Mouse (Mus musculus) forebrain, embryonic 14.5 days (tissue): ENCODE measurements around the gene Kctd7. TPM values are rescaled to one million over a fixed set of nuclear protein-coding genes. Genes with fewer than 3 reads are reported as not detected.

ENCODE experiments used
- ATAC-seq: fragments of 200-750 bp; cut with Nextera tagmentation; 2 replicates; pipeline ENCODE4 v1.8.0; 2017; ENCODE audit warnings: mild to moderate bottlenecking, moderate library complexity
- DNase-seq: peaks from one replicate; pipeline ENCODE4 v3.0.0-alpha.2; 2015; ENCODE audit warnings: low spot score
- H3K27ac ChIP-seq: fragments of 300-500 bp; sonication (generic); 2 replicates; pipeline ENCODE4 v1.5.1; 2014; ENCODE audit warnings: low read depth, mild to moderate bottlenecking, control low read depth, low read length, moderate library complexity
- H3K27me3 ChIP-seq: fragments of 300-500 bp; sonication (generic); replicated peaks from 2 replicates; pipeline ENCODE4 v1.6.1; 2014; ENCODE audit warnings: low read length, control low read depth, mixed read lengths; ENCODE audit not compliant: control insufficient read depth, insufficient read depth
- H3K36me3 ChIP-seq: fragments of 300-500 bp; sonication (generic); 2 replicates; pipeline ENCODE4 v1.6.1; 2014; ENCODE audit warnings: low read length, control low read depth; ENCODE audit not compliant: control insufficient read depth, insufficient read depth
- H3K4me1 ChIP-seq: fragments of 300-500 bp; sonication (generic); 2 replicates; pipeline ENCODE4 v1.6.1; 2014; ENCODE audit warnings: antibody characterized with exemption, low read length, control low read depth; ENCODE audit not compliant: control insufficient read depth, insufficient read depth
- H3K4me2 ChIP-seq: fragments of 300-500 bp; sonication (generic); 2 replicates; pipeline ENCODE4 v1.6.1; 2014; ENCODE audit warnings: mild to moderate bottlenecking, control low read depth, low read length
- H3K4me3 ChIP-seq: fragments of 300-500 bp; sonication (generic); 2 replicates; pipeline ENCODE4 v1.5.1; 2014; ENCODE audit warnings: low read depth, low read length, control low read depth
- H3K9ac ChIP-seq: fragments of 300-500 bp; sonication (generic); 2 replicates; pipeline ENCODE4 v1.6.1; 2014; ENCODE audit warnings: mild to moderate bottlenecking, low read length, control low read depth, moderate library complexity
- H3K9me3 ChIP-seq: fragments of 300-500 bp; sonication (generic); replicated peaks from 2 replicates; pipeline ENCODE4 v1.6.1; 2016; ENCODE audit warnings: low read length, control low read depth, mixed read lengths; ENCODE audit not compliant: control insufficient read depth
- WGBS: fragments of 180-500 bp; shearing (Covaris S2); extraction: QIAGEN DNeasy Blood & Tissue Kit; methylation state at CpG from one replicate; pipeline ENCODE4 v1.1.7; 2014; 5-methylcytosine and 5-hydroxymethylcytosine counted together
- polyA plus RNA-seq: library from polyadenylated mRNA; unstranded; fragments of >200 nt; fragmentation: Nextera tagmentation; extraction: Ambion mirVana; gene quantifications from 2 replicates; pipeline ENCODE4 v1.2.1, GENCODE M21; 2014

The Kctd7 gene
- polyA plus RNA-seq, 1 experiment from 2014 or later: 10.9 TPM

DNA sequence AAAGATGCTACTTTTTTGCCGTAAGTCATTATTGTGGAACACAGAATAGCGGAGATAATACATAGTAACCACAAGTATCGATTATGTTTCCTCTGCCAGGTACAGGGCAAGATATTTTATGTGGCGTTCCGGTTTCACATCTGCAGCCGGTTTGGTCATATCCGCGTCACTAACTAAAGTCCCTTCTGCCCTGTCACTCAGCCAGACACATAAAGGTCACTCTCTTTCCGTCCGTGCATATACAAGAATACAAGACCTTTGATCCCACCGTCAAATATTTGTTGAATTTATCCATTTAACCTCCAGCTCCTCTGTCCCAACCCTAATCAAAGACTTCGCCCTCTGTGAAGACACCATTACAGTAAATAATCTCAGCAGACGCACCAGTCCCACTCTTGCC lies 8.1 kb upstream of the Kctd7 start:
- Histone ChIP-seq H3K4me1 (no peaks in the 10 kb centered on the region), H3K9ac (no peak overlapping the region), H3K4me3 (no peak overlapping the region), H3K27me3 (no peaks in the 10 kb centered on the region), H3K4me2 (no peak overlapping the region), H3K9me3 (no peaks in the 10 kb centered on the region), H3K27ac (no peak overlapping the region), H3K36me3 (peaks cover 15% of the 10 kb centered on the region; the same call in 1 of the 2 replicates)
- WGBS: 96% methylated on average over 13 of the region's 13 CpGs
- no peak for ATAC-seq
- no peak for DNase-seq

DNA sequence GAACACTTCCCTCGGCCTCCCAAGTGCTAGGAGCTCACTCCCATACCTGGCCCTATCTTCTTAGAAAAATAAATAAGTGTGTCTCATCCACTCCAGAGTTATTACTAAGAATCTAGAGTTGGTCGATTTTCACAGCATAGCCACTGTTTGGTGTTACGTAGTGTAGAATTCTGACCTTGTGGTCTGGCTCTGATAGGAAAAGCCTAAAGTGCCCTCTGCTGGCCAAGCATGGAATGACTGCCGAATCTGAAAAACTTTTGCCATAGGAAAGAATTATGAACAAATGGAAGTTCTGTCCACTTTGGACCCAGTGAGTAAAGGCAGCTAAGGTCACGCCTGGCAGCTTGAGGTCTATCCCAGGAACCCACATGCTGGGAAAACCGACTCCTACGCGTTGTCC lies 5.3 kb upstream of the Kctd7 start:
- Histone ChIP-seq H3K27ac (no peak overlapping the region), H3K4me3 (no peak overlapping the region), H3K9me3 (no peaks in the 10 kb centered on the region), H3K4me1 (peaks cover 4% of the 10 kb centered on the region; the same call in 1 of the 2 replicates), H3K36me3 (peaks cover 14% of the 10 kb centered on the region; the same call in 1 of the 2 replicates), H3K9ac (no peak overlapping the region), H3K27me3 (no peaks in the 10 kb centered on the region), H3K4me2 (no peak overlapping the region)
- 30% methylated on average over 8 of the region's 8 CpGs for WGBS
- ATAC-seq: no peak
- DNase-seq: peak; percentile 79

DNA sequence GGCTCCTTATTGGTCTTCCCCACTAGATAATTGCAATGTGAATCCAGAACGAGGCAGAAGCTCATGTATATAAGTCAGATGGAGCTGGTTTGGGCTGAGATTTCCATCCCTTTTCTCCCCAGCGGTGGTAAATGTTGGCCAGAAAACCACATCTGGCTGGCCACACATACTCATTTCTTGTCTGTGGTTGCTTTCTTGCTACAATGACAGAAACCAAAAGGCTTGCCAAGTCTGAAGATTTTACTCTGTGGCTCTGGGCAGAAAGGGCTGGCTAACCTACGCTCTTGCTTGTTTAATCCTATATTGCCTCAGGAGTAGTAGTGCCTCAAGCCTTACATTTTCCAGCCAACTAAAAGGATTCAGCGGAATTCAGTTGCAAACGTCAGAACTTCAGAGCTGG lies 3.5 kb upstream of the Kctd7 start:
- H3K9me3 ChIP-seq: no peaks in the 10 kb centered on the region
- no peaks in the 10 kb centered on the region for H3K27me3 ChIP-seq
- DNase-seq: no peak
- H3K4me2 ChIP-seq: no peak overlapping the region
- no peak overlapping the region for H3K27ac ChIP-seq
- H3K36me3 ChIP-seq: 0 out of 2 replicates have a peak, but pooled peaks cover 4% of the 10 kb centered on the region
- WGBS: 85% methylated on average over 5 of the region's 5 CpGs
- no peak for ATAC-seq
- peaks cover 10% of the 10 kb centered on the region; the same call in 1 of the 2 replicates for H3K4me1 ChIP-seq
- H3K4me3 ChIP-seq: no peak overlapping the region
- no peak overlapping the region for H3K9ac ChIP-seq

DNA sequence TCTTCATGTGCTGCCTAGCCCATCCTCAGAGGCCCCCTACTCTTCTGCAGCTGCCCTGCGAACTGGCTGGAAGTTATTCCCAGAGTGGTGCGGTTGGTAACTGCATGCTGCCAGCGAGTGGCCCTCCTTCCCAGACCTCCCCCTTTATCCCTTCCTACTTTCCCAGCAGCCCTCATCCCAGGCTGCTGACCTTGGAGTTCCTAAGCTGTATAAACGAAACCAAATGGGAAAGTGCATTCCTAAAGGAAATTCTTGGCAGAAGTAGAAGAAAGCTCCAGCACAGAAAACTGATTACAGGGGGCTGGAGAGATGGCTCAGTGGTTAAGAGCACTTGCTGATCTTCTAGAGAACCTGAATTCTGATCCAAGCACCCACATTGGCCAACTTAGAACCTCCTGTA lies 2.6 kb upstream of the Kctd7 start:
- DNase-seq (no peak), ATAC-seq (no peak)
- Histone ChIP-seq H3K36me3 (no peaks in the 10 kb centered on the region), H3K4me2 (no peak overlapping the region), H3K27me3 (no peaks in the 10 kb centered on the region), H3K4me3 (no peak overlapping the region), H3K27ac (no peak overlapping the region), H3K9me3 (no peaks in the 10 kb centered on the region), H3K4me1 (peaks cover 10% of the 10 kb centered on the region; the same call in 1 of the 2 replicates), H3K9ac (no peak overlapping the region)
- WGBS: 73% methylated on average over 4 of the region's 4 CpGs

DNA sequence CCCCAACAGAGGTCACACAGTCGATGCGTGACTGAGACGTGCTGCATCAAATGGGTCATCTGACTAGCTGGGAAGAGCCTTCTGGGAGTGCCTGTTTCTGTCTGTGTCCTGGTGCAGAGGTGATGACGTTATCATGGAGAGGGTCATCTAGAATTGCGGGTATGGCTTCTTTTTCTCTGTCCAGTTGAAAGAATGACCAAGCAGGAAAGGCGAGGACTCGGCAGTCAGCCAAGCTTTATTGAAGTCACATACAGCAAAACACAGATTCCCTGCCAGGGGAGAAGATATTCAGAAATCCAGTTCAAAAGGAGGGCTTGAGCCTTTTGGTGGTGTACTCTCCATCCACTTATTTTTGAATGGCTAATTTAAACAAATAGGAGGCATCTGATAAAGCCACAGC lies 1.6 kb upstream of the Kctd7 start:
- Histone ChIP-seq H3K9ac (no peak overlapping the region), H3K9me3 (no peaks in the 10 kb centered on the region), H3K4me3 (no peak overlapping the region), H3K36me3 (no peaks in the 10 kb centered on the region; the same call in 1 of the 2 replicates), H3K27ac (no peak overlapping the region), H3K4me2 (no peak overlapping the region), H3K4me1 (peaks cover 10% of the 10 kb centered on the region; the same call in 1 of the 2 replicates), H3K27me3 (no peaks in the 10 kb centered on the region)
- no peak for DNase-seq
- 95% methylated on average over 7 of the region's 7 CpGs for WGBS
- ATAC-seq: no peak

DNA sequence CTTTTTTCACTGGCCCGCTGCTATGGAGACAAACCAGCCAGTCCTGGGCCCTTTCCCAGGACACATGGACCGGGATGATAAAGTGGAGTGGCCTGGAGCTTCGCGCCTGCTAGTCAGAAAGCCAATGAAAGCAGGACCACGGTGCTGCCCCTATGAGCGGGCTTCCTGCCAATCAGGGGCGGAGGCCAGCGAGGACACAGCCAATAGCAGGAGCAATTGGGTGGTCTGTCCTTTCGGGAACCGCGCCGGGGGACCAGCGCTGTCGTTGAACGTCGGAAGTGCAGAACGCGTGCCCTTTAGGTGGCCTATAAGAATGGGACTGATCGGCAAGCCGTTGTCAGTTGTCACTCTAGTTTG lies 706 bp upstream of the Kctd7 start:
- Histone ChIP-seq H3K4me3 (peak overlapping the region; percentile 70), H3K27me3 (no peaks in the 10 kb centered on the region), H3K36me3 (peaks cover 7% of the 10 kb centered on the region), H3K9me3 (no peaks in the 10 kb centered on the region), H3K4me1 (peaks cover 10% of the 10 kb centered on the region; the same call in 1 of the 2 replicates), H3K4me2 (peak overlapping the region; percentile 91), H3K9ac (peak overlapping the region; percentile 61), H3K27ac (peak overlapping the region; percentile 81)
- ATAC-seq (peak; percentile 53), DNase-seq (peak; percentile 77)
- WGBS: 5% methylated on average over 20 of the region's 20 CpGs

DNA sequence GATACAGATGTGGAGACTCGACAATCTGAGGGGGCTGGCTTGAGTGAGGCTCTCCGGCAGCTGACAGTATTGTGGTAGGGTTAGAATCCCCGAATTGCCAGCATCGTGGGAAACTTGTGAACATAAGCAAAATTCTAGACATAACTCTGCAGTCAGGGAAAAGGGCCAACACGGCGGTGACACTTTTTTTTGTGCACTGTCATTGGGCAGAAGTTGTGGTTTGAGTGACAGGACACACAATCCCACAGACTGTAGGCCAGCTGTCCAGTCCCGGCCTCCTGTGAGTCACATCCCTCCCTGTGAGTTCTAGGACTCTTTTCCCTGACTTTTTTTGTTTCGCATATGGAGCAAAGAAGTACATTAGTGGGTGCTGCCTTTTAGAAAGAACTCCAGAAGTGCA lies 1.3 kb downstream of the Kctd7 start:
- ATAC-seq (no peak), DNase-seq (no peak)
- Histone ChIP-seq H3K9ac (peak overlapping the region; percentile 84; the same call in 1 of the 2 replicates), H3K27me3 (no peaks in the 10 kb centered on the region), H3K9me3 (no peaks in the 10 kb centered on the region), H3K4me1 (peaks cover 10% of the 10 kb centered on the region; the same call in 1 of the 2 replicates), H3K27ac (no peak overlapping the region), H3K36me3 (peaks cover 14% of the 10 kb centered on the region), H3K4me2 (peak overlapping the region; percentile 91), H3K4me3 (no peak overlapping the region)
- 87% methylated on average over 8 of the region's 8 CpGs for WGBS

DNA sequence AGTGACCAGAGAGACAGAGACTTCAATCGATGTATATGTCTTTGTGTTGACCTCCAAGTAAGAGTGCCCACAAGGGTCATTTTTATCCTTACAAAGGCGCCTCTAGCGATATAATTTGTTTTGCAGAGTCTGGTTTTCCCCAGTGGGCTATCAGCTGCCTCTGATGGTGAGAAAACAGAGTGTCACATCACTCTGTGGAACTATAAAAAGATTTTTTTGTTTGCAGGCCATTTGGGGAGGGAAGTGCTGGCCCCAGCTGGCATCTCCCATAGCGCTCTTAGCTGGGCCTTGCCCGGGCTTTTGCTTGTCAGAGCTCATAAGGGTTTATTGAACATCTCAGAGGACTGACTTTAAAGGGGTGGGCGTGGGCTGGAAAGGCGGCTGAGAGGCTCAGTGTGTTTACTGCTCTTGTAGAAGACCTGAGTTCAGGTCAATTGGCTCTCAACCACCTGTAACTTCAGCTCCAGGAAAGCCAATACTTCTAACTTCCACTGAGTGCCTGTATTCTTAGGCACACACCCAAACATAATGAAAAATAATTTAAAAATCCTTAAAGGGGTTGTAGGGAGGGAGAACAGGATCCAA lies 5.2 kb downstream of the Kctd7 start:
- ATAC-seq: no peak
- H3K36me3 ChIP-seq: peaks cover 35% of the 10 kb centered on the region

DNA sequence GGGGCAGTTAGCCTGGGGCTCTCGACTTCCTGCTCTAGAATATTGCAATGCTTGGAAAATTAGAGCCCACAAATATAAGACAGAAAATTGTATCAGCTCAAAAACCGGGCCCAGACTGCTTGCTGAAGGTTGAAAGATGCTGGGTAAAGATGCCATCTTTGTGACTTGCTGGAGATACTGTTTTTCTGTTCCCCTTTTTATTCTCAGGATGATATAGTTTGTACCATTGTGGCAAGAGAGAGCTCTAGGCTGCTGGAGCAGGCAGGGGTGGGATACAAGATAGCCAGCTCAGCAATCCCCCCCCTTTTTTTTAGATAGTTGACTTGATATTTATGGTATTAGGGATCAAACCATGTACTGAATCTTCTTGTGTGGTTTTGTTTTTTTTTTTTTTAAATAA lies 9.6 kb downstream of the Kctd7 start:
- no peak overlapping the region for H3K27ac ChIP-seq
- 96% methylated on average over 2 of the region's 2 CpGs for WGBS
- no peaks in the 10 kb centered on the region for H3K9me3 ChIP-seq
- H3K9ac ChIP-seq: no peak overlapping the region
- peaks cover 28% of the 10 kb centered on the region for H3K36me3 ChIP-seq
- no peaks in the 10 kb centered on the region for H3K4me1 ChIP-seq
- DNase-seq (no peak), ATAC-seq (no peak)
- no peaks in the 10 kb centered on the region for H3K27me3 ChIP-seq
- H3K4me2 ChIP-seq: no peak overlapping the region
- no peak overlapping the region for H3K4me3 ChIP-seq

More for the DNA sequence above, 5.2 kb downstream of the Kctd7 start:
- H3K4me1 ChIP-seq: peaks cover 6% of the 10 kb centered on the region; the same call in 1 of the 2 replicates
- DNase-seq: no peak
- H3K4me3 ChIP-seq: no peak overlapping the region
- H3K27me3 ChIP-seq: no peaks in the 10 kb centered on the region
- no peak overlapping the region for H3K9ac ChIP-seq
- no peak overlapping the region for H3K4me2 ChIP-seq
- 86% methylated on average over 7 of the region's 7 CpGs for WGBS
- H3K9me3 ChIP-seq: no peaks in the 10 kb centered on the region
- H3K27ac ChIP-seq: no peak overlapping the region
